Mouse (Mus musculus): Measurements from ENCODE around the gene Pip5k1b. TPM values are rescaled to one million over a fixed set of nuclear protein-coding genes. Genes with fewer than 3 reads are reported as not detected.

Pip5k1b gene
- polyA plus RNA-seq, 1 experiment from 2014 or later, result 1.7 TPM

DNA sequence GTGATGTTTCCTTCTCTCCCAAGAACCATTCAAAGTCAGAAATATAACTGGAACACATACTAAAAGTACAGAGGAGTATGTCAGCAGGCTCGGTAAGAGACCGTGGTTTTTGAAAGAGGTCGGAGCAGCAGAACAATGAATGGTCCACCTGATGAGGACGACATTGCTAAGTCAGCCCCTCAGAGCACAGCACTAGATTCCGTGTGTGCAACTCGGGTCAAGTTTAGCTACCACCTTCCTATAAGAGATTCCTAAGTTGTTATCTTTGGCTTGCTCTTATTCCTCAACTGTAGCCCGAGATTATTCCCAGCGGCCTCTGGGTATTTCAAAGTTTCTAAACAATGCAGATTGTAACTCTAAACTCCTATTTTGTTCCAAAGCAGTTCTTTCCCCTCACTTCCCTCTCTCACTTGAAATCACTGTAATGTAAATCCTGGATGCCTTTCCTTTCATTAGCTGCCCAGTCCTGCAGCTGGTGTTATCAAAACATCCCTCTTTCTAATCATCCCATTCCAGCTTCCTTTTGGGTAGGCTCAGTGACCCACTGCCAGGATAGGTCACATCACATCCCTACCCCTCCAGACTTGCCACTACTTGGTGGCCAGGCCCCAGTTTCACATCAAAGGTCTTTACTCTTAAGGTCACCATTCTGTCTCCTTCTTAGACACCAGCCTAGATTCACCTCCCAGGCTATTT is 192.9 kb downstream of the Pip5k1b start:
- DNase-seq (ENCODE audit: extremely low spot score, low spot score), result no peak
- H3K4me3 ChIP-seq, result no peak overlapping the region
- H3K27me3 ChIP-seq (ENCODE audit: poor library complexity, severe bottlenecking), result no peaks in the 10 kb centered on the region
- 72% methylated on average over 8 of the region's 8 CpGs for WGBS
- H3K4me1 ChIP-seq, result peaks cover 20% of the 10 kb centered on the region
- H3K36me3 ChIP-seq (replicated peaks), result no peaks in the 10 kb centered on the region
- H3K27ac ChIP-seq, result no peak overlapping the region
- H3K9me3 ChIP-seq, result no peaks in the 10 kb centered on the region

DNA sequence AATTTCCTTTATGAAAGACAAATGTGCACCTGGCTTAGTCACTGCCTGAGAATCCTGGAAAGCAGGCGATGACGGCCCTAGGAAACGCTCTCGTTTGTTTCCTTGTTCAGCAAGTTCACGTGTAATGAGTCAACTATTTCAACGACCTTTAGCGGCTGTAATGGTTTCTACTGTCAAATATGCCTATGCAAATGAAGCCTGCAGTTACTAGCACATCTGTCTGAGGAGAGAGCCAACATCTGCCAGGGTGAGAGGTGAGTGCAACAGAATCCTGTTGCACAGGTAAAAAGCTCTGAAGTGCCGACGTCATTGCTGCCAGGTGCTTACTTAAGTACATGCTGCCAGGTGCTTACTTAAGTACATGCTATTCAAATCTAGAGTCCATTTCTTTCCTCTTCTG is 196.4 kb downstream of the Pip5k1b start:
- no peaks in the 10 kb centered on the region for H3K36me3 ChIP-seq (replicated peaks)

DNA sequence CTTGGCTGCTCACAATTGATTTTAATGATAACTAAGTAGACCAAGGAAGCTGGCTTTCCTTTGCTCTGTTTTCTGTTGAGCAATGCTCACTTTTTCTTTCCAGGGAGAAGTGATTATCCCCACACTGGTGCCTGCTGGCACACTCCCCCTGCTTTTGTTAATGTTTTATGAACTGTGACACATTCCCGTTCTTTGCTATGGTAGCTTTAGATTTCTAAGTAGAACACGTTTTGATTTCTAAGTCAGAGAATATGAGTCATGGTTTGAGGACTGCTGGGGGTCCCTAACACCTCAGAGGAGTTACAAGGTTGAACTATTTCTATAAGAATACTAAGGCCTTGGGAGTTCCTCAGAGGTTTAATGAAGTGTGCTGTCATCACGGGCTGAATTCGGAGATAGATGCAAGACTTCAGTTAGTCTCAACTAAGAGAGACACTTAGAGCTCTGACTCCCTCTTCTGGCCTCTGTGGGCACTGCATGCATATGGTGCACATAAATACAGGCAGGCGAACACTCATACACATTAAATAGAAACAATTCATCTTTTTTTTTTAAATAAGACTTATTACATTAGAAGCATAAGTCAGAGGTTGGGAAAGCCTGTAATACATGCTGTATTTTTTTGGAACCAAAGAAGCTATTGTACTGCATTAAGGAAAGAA is 203.2 kb downstream of the Pip5k1b start:
- H3K27me3 ChIP-seq (ENCODE audit: poor library complexity, severe bottlenecking), result no peaks in the 10 kb centered on the region

More for the DNA sequence above, 196.4 kb downstream of the Pip5k1b start:
- H3K4me3 ChIP-seq, result no peak overlapping the region
- DNase-seq (ENCODE audit: extremely low spot score, low spot score), result no peak
- H3K4me1 ChIP-seq, result peaks cover 26% of the 10 kb centered on the region
- H3K9me3 ChIP-seq, result no peaks in the 10 kb centered on the region
- WGBS, result 94% methylated on average over 9 of the region's 9 CpGs
- H3K27ac ChIP-seq, result no peak overlapping the region
- H3K27me3 ChIP-seq (ENCODE audit: poor library complexity, severe bottlenecking), result no peaks in the 10 kb centered on the region

DNA sequence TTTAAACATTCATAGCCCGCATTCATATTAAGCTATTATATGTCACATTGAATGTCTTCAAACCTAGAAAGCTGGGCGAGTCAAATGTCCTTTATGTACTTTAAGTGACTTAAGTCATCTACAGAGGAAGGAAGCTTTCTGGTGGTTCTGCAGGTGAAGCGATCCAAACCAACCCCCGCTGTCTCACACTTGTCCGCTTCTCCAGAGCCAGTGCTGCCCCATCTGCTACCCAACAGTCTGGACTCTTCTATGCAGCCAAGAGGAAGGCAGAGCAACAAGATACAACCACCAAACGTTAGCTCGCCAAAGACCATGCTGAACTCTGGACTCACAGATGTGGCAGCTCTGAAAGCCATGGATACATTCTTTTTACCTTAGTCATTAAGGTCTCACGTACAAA is 211.2 kb downstream of the Pip5k1b start:
- 94% methylated on average over 8 of the region's 8 CpGs for WGBS

More for the DNA sequence above, 203.2 kb downstream of the Pip5k1b start:
- no peak overlapping the region for H3K4me3 ChIP-seq
- H3K9me3 ChIP-seq, result peaks cover 5% of the 10 kb centered on the region; the same call in 1 of the 2 replicates
- no peak for DNase-seq (ENCODE audit: extremely low spot score, low spot score)
- no peak overlapping the region for H3K27ac ChIP-seq
- H3K36me3 ChIP-seq (replicated peaks), result 0 out of 2 replicates have a peak, but pooled peaks cover 3% of the 10 kb centered on the region
- H3K4me1 ChIP-seq, result peaks cover 6% of the 10 kb centered on the region; the same call in 1 of the 2 replicates
- 80% methylated on average over 5 of the region's 5 CpGs for WGBS

DNA sequence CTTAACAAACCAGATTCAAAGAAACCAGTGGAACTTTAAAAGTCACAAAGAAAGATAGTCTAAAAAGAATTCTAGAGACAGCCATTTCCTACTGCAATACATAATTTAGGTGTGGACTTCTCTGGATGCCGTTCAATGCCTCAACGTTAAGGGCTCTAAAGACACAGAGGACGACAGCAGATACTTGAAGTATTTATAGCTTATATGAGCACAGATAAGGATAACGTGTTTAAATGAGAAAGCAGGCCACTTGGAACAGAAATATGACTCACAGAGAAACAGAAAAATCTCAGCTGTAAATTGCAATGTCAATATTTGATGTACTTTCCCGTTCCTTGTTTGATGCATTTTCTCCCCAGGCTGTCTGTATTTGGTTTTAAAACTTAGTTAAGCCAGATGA is 212.9 kb downstream of the Pip5k1b start:
- no peak overlapping the region for H3K4me3 ChIP-seq
- no peaks in the 10 kb centered on the region for H3K9me3 ChIP-seq
- no peak overlapping the region for H3K27ac ChIP-seq
- WGBS, result 87% methylated on average over 5 of the region's 5 CpGs
- H3K36me3 ChIP-seq (replicated peaks), result no peaks in the 10 kb centered on the region
- no peak for DNase-seq (ENCODE audit: extremely low spot score, low spot score)
- H3K4me1 ChIP-seq, result no peaks in the 10 kb centered on the region; the same call in 1 of the 2 replicates
- no peaks in the 10 kb centered on the region for H3K27me3 ChIP-seq (ENCODE audit: poor library complexity, severe bottlenecking)

More for the DNA sequence above, 211.2 kb downstream of the Pip5k1b start:
- Histone ChIP-seq H3K9me3 (no peaks in the 10 kb centered on the region), H3K27ac (no peak overlapping the region), H3K4me3 (no peak overlapping the region), H3K36me3 (replicated peaks) (no peaks in the 10 kb centered on the region), H3K27me3 (ENCODE audit: poor library complexity, severe bottlenecking) (no peaks in the 10 kb centered on the region), H3K4me1 (no peaks in the 10 kb centered on the region; the same call in 1 of the 2 replicates)
- DNase-seq (ENCODE audit: extremely low spot score, low spot score), result no peak

DNA sequence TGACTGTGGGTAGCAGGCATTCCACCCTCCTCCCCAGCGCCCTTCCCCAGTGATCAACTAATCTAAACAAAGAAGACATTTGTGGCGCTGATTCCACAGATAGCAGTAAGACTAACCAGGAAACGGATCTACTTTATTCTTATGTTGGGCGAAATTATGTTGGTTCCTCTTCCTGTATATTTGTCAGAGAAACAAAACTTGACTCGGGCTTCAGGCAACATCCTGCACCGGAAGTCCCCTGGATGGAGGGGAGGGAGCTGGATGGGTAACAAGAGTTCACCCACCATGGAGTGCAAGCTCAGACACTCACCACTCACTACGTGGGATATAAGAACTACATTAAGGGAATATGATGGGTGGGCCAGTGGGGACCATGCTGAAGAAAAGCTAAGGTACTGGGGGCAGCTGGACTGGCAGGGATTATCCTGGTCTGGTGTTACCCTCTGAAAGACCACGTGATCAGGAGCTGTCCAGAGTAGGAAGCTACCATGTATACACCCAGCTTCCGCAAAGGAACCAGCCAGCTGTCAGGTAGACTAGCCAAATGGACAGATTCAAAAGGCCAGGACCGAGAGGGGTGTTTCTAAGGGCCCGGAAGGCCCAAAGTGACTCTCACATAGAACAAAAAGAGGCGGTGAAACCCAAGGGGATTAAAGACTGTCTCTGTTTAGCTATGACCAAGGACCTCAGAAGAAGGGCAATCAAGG is 219.1 kb downstream of the Pip5k1b start:
- H3K27me3 ChIP-seq (ENCODE audit: poor library complexity, severe bottlenecking), result no peaks in the 10 kb centered on the region
- no peaks in the 10 kb centered on the region for H3K9me3 ChIP-seq
- H3K36me3 ChIP-seq (replicated peaks), result no peaks in the 10 kb centered on the region
- 74% methylated on average over 12 of the region's 12 CpGs for WGBS
- no peak overlapping the region for H3K27ac ChIP-seq
- DNase-seq (ENCODE audit: extremely low spot score, low spot score), result no peak
- peaks cover 5% of the 10 kb centered on the region; the same call in 1 of the 2 replicates for H3K4me1 ChIP-seq
- H3K4me3 ChIP-seq, result no peak overlapping the region

DNA sequence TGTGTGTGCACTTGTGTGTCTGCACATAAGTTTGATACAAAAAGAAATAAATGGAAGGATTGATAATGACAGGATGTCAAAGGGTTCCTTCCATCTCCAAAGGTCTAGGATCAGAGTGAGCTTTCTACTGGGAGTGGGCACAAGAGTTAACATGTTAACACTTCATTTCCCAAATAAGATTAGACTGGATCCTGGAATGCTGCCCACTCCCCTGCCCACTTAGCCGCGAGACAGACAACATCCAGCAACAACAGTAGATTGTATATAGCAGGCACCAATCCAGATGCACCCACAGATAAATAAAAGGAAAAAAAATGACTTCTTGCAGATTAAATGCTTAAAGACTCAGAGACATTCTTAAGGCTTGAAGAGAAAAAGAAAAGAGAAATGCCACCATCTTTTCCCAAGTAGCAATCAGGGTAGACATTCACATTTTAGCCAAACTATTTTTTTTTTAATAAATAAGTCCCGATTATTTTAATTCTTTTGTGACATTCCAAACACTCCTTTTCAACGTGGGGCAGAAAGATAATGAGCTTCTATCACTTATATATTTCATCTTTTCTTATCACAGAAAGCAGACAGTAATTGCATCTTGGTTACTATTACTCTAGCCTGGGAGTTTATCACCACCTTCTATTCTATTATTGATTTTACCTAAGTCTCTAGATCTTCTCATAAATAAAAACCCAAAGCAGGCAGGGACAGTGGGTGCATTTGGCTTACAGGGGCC is 219.9 kb downstream of the Pip5k1b start:
- no peaks in the 10 kb centered on the region for H3K9me3 ChIP-seq
- H3K27me3 ChIP-seq (ENCODE audit: poor library complexity, severe bottlenecking), result no peaks in the 10 kb centered on the region
- H3K4me3 ChIP-seq, result no peak overlapping the region
- no peak overlapping the region for H3K27ac ChIP-seq
- no peak for DNase-seq (ENCODE audit: extremely low spot score, low spot score)
- 75% methylated on average over 4 of the region's 4 CpGs for WGBS
- no peaks in the 10 kb centered on the region for H3K36me3 ChIP-seq (replicated peaks)
- peaks cover 5% of the 10 kb centered on the region; the same call in 1 of the 2 replicates for H3K4me1 ChIP-seq

DNA sequence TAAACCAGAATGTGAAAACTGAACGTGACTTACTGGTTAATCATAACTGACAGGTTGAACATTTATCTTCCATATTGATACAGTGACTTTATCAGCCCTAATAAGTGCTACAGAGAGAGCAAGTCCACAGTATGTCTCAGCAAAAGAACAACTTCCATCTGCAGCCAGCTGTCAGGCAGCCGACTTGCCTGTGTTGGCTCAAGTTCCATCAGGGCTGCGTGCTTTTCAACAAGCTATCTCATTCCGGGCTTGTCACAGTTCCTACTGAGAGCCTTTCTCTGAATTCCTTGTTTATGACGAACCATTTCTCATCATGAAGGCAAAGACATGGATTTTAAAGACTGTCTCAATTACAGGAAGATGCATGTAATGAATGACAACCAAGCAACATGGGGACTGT is 222.7 kb downstream of the Pip5k1b start:
- Histone ChIP-seq H3K36me3 (replicated peaks) (no peaks in the 10 kb centered on the region), H3K27me3 (ENCODE audit: poor library complexity, severe bottlenecking) (no peaks in the 10 kb centered on the region), H3K4me1 (peaks cover 5% of the 10 kb centered on the region; the same call in 1 of the 2 replicates), H3K27ac (no peak overlapping the region), H3K4me3 (no peak overlapping the region), H3K9me3 (no peaks in the 10 kb centered on the region)
- no peak for DNase-seq (ENCODE audit: extremely low spot score, low spot score)
- 86% methylated on average over 5 of the region's 5 CpGs for WGBS

DNA sequence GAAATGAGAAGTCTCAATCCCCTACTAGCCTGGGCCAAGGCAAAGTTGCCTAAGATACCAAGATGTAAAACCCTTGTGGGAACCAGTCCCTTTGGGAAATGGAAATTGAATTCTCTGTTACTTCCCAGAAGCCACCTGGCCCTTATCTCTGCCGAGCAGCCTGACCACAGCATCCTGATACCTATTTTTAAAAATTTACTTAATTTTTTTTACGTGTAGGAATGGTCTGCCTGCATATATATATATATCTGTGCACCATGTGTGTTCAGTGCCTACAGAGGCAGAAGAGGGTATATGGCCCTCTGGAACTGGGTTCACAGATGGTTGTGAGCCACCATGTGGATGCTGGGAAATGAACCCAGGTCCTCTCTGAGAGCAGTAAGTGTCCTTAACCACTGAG is 224.4 kb downstream of the Pip5k1b start:
- Histone ChIP-seq H3K4me1 (peaks cover 11% of the 10 kb centered on the region), H3K4me3 (no peak overlapping the region), H3K27me3 (ENCODE audit: poor library complexity, severe bottlenecking) (no peaks in the 10 kb centered on the region), H3K36me3 (replicated peaks) (no peaks in the 10 kb centered on the region), H3K9me3 (no peaks in the 10 kb centered on the region), H3K27ac (no peak overlapping the region)
- no peak for DNase-seq (ENCODE audit: extremely low spot score, low spot score)
- WGBS, result 91% methylated on average over 2 of the region's 2 CpGs

DNA sequence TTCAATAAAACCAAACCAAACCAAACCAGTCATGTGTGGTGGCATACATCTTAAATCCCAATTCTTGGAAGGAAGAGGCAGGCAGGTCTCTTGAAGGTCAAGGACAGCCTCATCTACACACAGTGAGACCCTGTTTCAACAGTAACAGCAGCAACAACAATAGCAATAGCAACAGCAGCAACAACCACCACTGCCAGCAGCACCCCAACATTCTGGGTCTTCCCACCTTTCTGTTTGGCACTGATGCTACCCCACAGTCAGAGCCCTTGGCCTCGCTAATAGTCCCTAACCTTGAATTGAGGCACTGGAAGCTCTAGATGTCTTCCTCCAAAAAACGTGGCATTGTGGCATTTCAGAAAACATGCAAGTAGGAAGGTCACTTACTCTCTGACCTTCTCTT is 225.3 kb downstream of the Pip5k1b start:
- no peak overlapping the region for H3K27ac ChIP-seq
- no peak overlapping the region for H3K4me3 ChIP-seq
- H3K9me3 ChIP-seq, result no peaks in the 10 kb centered on the region
- DNase-seq (ENCODE audit: extremely low spot score, low spot score), result no peak
- 79% methylated on average over 2 of the region's 2 CpGs for WGBS
- H3K36me3 ChIP-seq (replicated peaks), result no peaks in the 10 kb centered on the region
- H3K27me3 ChIP-seq (ENCODE audit: poor library complexity, severe bottlenecking), result no peaks in the 10 kb centered on the region
- peaks cover 20% of the 10 kb centered on the region for H3K4me1 ChIP-seq

DNA sequence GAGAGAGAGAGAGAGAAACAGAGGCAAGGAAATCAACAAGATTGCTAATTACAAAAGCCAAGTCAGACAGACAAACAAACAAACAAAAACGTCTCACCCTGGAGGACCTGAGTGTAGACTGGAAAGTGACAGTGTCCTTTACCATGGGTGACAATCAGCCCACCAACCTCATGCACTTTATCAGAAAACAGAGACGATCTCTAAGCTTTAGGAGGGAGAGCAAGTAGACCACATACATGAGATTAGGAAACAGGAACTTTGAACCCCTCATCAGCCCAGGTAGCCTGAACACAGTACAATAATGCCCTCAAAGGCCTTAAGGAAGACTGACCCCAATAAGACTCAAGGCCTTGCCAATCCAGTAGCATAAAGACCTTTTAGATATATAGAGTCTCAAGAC is 227.8 kb downstream of the Pip5k1b start:
- 75% methylated on average over 2 of the region's 2 CpGs for WGBS
- Histone ChIP-seq H3K4me3 (no peak overlapping the region), H3K4me1 (peaks cover 44% of the 10 kb centered on the region), H3K27me3 (ENCODE audit: poor library complexity, severe bottlenecking) (no peaks in the 10 kb centered on the region), H3K36me3 (replicated peaks) (no peaks in the 10 kb centered on the region), H3K27ac (no peak overlapping the region), H3K9me3 (no peaks in the 10 kb centered on the region)
- no peak for DNase-seq (ENCODE audit: extremely low spot score, low spot score)

DNA sequence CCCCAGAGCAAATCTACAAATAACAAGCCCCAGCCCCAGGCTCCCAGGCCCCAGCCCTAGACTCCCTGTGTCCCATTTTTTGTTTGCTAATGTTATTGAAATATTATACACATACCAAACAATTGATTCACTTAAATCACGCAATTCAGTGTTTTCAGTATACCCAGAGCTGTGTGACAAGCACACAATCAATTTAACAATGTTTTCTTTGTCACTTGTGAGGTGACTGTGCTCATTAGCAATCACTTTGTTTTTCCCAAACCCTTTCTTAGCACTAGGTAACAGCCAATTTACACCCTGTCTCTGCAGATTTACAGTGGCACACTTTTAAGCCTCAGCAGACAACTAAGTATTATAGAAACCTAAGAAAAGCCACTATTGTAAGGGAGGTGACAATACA is 228.7 kb downstream of the Pip5k1b start:
- Histone ChIP-seq H3K9me3 (no peaks in the 10 kb centered on the region), H3K36me3 (replicated peaks) (no peaks in the 10 kb centered on the region), H3K4me3 (no peak overlapping the region), H3K27ac (peak overlapping the region; percentile 62; the same call in 1 of the 2 replicates), H3K4me1 (peaks cover 44% of the 10 kb centered on the region), H3K27me3 (ENCODE audit: poor library complexity, severe bottlenecking) (no peaks in the 10 kb centered on the region)
- 42% methylated on average over 1 of the region's 1 CpGs for WGBS
- DNase-seq (ENCODE audit: extremely low spot score, low spot score), result no peak

Measured in forebrain, embryonic 10.5 days (tissue).